Mouse (Mus musculus) mammary gland, adult 2 months (tissue): ENCODE data around the gene Arnt. TPM values are rescaled to one million over a fixed set of nuclear protein-coding genes. Genes with fewer than 3 reads are reported as not detected.

Source experiments
- polyA plus RNA-seq: library from polyadenylated mRNA; depleted of rRNA; stranded (reverse); fragments of >200 nt; gene quantifications from 2 replicates; pipeline ENCODE4 v1.2.3, GENCODE M21; 2012; ENCODE audit warnings: low replicate concordance; rRNA removed

Gene Arnt
- 44.8 and 49.7 TPM in 2 replicates for polyA plus RNA-seq

DNA sequence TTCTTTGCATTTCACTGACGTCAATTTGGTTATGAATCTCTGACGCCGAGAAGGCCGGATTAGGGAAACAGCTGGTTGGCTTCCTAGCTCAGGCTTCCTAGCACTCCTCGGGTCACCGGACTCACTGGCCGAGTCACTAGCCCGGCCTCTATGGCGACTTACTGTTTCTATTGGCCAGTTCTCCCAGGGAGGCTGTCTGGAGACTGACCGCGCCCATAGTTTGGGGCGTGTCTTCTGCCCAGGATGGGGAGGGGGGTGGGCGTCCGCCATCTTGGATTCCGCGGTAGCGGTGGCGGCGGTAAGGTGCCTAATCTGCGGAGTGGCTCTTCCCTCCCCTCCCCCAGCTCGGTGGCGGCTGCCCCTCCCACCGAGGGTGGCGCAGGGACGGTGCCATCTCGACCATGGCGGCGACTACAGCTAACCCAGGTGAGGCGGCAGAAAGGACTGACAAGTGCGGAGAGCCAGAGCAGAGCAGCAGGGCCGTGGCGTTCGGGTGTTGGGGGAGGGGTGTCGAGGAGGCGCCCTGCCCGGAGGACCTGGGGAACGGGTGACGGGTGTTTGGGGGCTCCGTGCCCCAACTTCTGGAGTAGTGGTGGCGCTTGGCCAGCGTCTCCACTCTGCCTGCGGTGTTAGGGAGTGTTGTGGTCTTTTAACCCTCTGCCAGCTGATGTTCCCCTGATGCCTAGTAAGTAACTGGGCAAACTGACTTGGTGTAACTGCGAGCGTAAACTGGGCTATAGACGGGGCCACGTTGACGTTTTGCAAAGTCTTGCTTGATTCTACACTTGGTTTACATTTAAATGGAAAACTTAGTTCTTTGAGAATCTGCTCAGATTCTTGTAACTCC, at the start of gene Arnt:
Arnt (plus strand) TSS at position 253 of the 847 bp plus-strand sequence.

DNA sequence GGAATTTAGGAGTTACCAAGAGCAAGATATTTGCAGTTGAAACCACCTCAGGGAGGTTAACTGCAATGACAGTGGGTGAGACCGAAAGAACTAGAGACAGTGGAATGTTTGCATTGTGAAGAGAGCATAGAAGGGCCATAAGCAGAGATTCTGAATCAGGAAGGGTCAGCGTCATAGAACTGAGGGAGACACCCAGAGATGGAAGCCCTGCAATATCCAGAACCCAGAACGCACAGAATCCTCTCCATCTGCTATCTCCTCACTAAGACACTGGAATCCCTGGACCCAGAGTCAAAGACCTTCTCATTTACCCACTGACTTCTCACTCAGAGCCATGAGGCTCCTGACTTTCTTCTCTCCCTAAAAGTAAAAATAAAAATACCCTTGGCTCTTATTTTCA, 31.4 kb upstream of the Arnt start, which contains the start of gene 4930558C23Rik:
4930558C23Rik (minus strand) TSS at position 101 of the 400 bp plus-strand sequence.

DNA sequence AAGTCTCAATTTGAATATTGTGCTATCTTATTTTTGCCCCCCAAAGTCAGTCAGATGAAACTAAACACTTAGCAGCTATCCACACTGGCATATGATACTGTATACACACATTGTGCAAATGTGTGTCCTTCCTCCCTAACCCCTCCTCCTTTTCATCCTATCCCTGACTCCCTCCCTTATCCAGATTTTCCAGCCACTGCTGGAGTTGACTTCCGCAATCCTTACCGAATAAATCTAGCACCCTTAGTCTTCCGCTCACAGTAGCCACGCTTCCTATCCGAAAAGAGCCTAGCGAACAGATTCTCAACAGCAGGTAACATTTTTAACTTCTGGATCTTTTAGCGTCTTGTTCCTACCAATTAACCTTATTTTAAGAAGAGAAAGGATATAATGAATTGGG, 64.8 kb downstream of the Arnt start, which contains the start of gene Ctsk:
Ctsk (plus strand) TSS at position 233 of the 400 bp plus-strand sequence.

DNA sequence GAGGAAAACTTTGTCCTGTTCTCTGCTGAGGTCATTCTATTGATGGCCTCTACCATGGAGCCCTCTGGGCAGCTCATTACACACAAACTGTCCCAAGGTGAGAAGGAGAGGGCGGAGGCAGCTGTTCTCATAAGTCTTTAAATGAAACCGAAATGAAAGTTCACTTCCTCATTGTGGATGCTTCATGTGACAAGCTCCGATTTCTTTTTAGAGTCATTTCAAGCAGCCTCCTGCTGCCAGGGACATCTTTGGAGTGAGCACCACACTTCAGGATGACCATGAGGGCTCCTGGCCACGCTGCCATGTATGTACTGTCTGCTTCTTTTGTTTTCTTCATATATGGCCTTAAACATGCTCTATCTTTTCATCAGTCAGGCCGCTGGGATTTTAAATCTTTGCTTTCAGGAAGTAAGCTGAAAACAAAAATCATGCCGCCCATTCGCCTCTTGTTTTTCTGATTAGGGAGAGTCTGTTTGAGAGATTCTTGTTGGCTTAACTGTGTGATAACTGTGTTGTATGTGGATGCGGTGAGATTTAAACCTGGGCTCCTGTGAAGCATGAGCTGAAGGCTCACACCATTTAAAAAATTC, 92.5 kb downstream of the Arnt start, which contains the start of gene Ctss:
Ctss (plus strand) TSS at position 165 of the 590 bp plus-strand sequence.

Other genes starting within 250 kb of the Arnt start
- gene Gabpb2, start 216.5 kb upstream of the Arnt start, polyA plus RNA-seq: 10.1 and 18.0 TPM in 2 replicates
- gene Cdc42se1, start 205.7 kb upstream of the Arnt start, polyA plus RNA-seq: 75.4 and 77.4 TPM in 2 replicates
- 15.6 and 32.3 TPM in 2 replicates for gene Mllt11, start 202.2 kb upstream of the Arnt start, polyA plus RNA-seq
- 0.38 and 0.46 TPM in 2 replicates for gene Gm128, start 192.8 kb upstream of the Arnt start, polyA plus RNA-seq
- 1.2 and 2.4 TPM in 2 replicates for gene Bnipl, start 183.2 kb upstream of the Arnt start, polyA plus RNA-seq
- gene Mindy1, start 153.0 kb upstream of the Arnt start, polyA plus RNA-seq: 96.5 and 107 TPM in 2 replicates
- 14.0 and 42.8 TPM in 2 replicates for gene Prune1, start 152.3 kb upstream of the Arnt start, polyA plus RNA-seq
- 3.0 and 7.5 TPM in 2 replicates for gene Anxa9, start 127.2 kb upstream of the Arnt start, polyA plus RNA-seq
- 86.4 and 142 TPM in 2 replicates for gene Cers2, start 119.6 kb upstream of the Arnt start, polyA plus RNA-seq
- 10.2 and 20.4 TPM in 2 replicates for gene Setdb1, start 77.2 kb upstream of the Arnt start, polyA plus RNA-seq
- gene 4930558C23Rik, start 31.5 kb upstream of the Arnt start, polyA plus RNA-seq: not detected in 2 replicates
- 25.3 and 52.6 TPM in 2 replicates for gene Ctsk, start 64.9 kb downstream of the Arnt start, polyA plus RNA-seq
- gene Ctss, start 92.4 kb downstream of the Arnt start, polyA plus RNA-seq: 38.3 and 57.6 TPM in 2 replicates
- not detected in 2 replicates for gene Hormad1, start 125.3 kb downstream of the Arnt start, polyA plus RNA-seq
- gene Golph3l, start 154.5 kb downstream of the Arnt start, polyA plus RNA-seq: 4.0 and 8.2 TPM in 2 replicates
- 7.5 and 10.8 TPM in 2 replicates for gene Ensa, start 190.6 kb downstream of the Arnt start, polyA plus RNA-seq
- gene Mcl1, start 224.4 kb downstream of the Arnt start, polyA plus RNA-seq: 44.9 and 263 TPM in 2 replicates